Mouse (Mus musculus) gastrocnemius, postnatal 25 days (tissue): Measurements from ENCODE around the gene Nrxn1. TPM values are rescaled to one million over a fixed set of nuclear protein-coding genes. Genes with fewer than 3 reads are reported as not detected.
A peak's percentile ranks its signal among the peaks of the same experiment; 100 is the strongest.

Source experiments
- DNase-seq: peaks from one replicate; pipeline ENCODE4 v3.0.0; 2022
- total RNA-seq, 2 experiments: library from RNA; stranded (reverse); gene quantifications; 1 replicate in 1 of 2; 2 replicates in 1 of 2; pipeline ENCODE4 v1.2.3; 2021

Gene Nrxn1
- total RNA-seq, 2 experiments from 2014 or later, result 0.10 to 0.62 TPM

DNA sequence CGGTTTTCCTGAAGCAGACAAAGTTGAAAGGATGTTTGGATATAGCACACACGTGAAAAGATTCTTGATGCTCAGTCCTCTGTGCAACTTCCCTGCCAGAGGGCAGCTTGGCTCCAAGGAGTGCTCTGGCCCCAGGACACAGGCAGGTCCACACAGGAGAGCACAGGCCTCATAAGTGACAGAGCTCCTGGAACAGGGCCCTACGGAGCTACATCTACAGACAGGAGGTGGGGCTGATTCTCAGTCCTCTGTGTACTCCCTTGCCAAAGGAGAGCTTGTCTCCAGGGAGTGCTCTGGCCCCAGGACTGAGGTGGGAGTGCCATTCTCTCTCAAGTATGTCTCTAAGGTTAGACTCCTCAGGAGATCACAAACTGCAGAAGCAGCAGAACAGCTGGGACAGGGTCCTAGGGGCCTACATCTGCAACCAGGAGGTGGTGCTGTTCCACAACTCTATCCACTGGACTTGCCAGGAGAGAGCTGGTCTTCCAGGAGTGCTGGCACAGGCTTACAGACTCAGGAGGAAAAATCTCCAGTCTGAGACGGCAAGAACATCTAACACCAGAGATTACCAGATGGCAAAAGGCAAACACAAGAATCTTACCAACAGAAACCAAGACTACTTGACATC lies 129.9 kb downstream of the Nrxn1 start:
- DNase-seq, result no peak

GRCm38 (mm10) chr17:90955221-90955620 lies 137.7 kb downstream of the Nrxn1 start:
- DNase-seq, result no peak

DNA sequence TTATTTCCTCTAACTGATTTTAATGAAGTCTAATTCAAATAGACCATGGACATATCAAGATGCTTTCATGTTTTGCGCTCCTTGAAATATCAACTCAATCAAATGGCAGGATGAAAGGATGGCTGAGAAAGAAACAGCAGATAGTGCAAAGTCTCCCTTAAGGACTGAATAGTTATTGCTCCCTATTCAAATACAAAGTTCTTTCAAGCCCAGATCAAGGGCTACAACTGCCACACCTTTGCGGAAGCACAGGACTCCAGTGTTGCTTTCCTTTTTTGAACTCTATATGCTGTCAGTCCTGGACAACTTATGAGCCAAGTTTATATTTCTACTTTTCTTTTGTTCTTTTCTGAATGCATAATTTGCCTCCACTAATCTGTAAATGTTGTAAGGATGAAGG lies 157.9 kb downstream of the Nrxn1 start:
- DNase-seq, result no peak

- DNase-seq, result no peak
These were observed 179.6 kb downstream of the Nrxn1 start for GRCm38 (mm10) chr17:90913320-90913719.

GRCm38 (mm10) chr17:90912746-90913145 lies 180.1 kb downstream of the Nrxn1 start:
- no peak for DNase-seq

- DNase-seq, result no peak
These were observed 180.5 kb downstream of the Nrxn1 start for GRCm38 (mm10) chr17:90912341-90912740.

DNA sequence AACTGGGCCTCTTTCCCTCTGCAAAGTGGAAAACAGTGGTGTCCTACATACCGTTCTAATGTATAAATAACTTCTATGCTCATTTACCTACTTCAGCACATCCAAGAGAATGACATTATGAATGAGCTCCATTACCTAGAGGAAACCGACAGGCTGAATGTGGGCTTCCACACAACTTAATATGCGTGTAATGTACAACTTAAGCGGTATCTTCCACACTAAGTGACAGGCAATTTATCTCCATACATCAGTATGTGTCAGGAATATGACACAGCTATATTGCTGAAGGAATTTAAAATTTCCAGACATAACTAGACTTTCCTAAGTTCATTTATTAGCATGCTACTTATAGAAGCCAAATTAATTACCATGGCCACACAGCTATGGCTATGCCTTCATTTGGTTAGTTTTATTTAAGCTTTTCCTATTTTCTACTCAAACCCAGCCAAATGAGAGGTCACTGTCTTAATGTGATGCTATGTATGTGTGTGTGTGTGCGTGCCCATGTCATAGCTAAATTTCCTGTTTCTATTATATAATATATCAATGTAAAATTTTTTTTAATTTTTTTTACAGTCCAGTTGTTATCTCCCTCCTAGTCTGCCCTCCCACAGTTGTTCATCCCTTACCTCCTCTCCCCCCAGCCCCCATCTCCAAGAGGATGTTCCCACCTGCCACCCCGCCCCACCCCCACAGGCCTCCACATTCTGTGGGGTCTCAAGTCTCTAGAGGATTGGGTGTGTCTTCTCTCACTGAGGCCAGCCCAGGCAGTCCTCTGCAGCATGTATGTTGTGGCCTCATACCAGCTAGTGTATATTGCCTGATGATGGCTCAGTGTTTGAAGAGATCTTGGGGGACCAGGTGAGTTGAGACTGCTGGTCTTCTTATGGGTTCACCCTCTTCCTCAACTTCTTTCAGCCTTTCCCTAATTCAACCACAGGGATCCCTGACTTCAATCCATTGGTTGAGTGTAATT lies 186.5 kb downstream of the Nrxn1 start:
- DNase-seq, result no peak

- no peak for DNase-seq
These were observed 187.7 kb downstream of the Nrxn1 start for GRCm38 (mm10) chr17:90905143-90905542.

DNA sequence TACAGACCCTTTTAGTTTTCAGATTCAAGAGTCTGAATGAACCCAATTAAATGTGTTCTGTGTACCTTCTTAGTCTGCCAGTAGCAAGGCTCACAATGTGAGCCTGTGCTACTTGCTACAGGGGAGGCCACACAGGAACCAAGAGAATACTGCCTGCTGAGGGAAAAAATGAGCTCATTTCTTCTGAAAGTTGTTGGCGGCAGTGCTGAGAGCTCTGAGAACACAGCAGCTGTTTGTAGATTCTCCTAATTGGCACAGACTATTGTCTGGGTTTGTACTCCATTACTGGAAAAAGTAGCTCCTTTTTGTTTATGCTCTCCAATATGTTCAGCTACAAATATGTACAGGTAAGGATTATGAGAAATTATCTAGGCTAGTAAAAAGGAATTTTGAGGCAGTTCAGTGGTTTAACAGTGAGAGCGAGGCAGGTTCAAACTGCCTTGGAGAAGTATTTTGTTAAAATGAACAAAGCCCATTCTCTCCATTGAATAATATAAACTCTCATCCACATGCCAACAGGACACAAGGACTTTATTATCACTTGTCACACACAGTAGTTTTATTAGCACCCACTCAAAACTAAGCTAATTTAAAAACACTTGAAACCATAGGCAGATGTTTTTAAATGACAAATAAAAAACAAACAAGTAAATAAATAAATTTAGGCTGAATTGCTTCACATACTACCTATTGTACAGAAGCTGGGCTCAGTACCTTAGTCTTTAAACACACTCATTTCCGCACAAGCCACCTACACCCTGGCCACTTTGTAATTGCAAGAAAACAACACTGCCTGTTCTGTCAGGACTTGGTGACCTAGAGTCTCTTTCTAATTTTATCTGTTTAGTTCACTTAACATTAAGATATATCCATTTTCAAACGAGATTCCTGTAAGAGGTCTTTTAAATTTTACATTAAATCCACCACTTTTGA lies 200.3 kb downstream of the Nrxn1 start:
- peak; percentile 36 for DNase-seq

DNA sequence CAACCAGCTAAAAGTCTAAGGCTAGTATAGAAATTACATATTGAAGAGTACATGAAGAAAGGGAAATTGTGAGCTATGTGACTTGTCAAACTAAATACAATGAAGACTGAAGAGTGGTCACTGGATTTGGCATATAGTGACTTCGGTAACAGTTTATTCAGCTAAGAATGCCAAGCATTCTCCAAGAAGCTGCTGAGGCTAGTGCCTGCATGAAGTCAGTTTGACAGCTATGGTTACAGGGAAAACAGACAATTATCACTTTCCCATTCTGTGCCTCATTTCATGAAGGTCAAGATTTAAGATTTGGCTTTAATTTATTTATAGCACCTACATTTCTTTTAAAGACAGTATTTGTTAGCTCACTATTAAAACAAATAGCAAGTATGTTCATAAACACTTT lies 201.2 kb downstream of the Nrxn1 start:
- DNase-seq, result no peak

GRCm38 (mm10) chr17:90857225-90857624 lies 235.6 kb downstream of the Nrxn1 start:
- DNase-seq, result no peak

DNA sequence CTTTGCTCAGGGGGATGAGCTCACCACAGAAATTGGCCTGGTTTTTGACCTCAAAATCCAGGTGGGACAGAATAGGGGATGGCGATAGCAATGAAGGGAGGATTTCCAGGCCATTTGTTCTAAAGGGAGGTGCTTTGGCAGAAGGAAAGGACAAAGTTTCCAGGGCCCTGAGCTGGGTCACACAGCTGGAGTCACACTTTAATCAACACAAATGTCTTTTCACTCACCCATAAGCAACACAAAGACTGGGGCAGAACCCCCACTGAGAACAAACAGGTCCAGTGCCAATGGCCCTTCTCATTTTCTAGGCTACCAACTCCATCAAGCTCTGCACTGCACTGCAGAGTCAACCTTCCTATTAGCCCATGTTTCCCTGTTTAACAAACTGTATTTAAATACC lies 249.0 kb downstream of the Nrxn1 start:
- no peak for DNase-seq

DNA sequence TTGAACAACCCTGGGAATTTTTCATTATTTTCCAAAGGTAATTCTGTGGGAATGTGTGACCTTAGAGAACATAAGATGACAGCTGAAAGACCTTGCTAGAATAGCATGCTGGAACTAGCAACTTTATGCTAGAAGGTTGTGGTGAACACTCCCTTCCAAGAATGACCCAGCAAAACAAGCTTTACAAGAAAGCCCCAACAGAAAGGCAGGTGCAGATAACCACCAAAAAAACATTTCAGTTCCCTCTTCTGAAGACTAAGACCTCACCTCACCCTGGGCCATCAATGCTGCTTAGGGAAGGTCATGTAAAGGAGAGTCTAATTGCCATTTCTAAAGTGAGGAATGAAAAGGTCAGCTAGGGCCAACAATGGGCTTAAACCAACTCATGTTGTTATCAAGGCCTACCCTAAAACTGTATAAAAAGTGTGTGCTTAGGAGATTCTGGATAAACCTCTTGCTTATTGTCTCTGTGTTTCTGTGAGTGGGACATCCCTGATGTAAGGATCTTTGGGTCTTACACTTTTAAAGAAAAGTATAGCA lies 249.7 kb downstream of the Nrxn1 start:
- no peak for DNase-seq

DNA sequence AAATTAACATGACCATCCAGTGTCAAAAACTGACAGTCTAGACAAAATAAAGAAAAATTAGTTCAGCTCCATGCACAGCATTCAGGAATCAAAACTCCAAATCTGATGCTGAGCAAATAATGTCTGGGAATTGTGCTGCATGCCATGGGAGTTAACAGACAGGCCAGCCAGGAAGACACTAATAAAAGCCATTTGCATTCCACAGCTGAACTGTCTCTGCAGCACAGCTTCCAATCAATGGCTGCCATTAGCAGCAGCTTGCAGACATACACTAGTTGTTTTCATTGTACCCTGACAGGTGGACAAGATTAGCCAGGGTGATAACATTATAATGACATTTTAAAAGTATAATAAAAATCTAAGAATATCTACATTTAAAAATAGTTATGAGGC lies 255.9 kb downstream of the Nrxn1 start:
- no peak for DNase-seq

DNA sequence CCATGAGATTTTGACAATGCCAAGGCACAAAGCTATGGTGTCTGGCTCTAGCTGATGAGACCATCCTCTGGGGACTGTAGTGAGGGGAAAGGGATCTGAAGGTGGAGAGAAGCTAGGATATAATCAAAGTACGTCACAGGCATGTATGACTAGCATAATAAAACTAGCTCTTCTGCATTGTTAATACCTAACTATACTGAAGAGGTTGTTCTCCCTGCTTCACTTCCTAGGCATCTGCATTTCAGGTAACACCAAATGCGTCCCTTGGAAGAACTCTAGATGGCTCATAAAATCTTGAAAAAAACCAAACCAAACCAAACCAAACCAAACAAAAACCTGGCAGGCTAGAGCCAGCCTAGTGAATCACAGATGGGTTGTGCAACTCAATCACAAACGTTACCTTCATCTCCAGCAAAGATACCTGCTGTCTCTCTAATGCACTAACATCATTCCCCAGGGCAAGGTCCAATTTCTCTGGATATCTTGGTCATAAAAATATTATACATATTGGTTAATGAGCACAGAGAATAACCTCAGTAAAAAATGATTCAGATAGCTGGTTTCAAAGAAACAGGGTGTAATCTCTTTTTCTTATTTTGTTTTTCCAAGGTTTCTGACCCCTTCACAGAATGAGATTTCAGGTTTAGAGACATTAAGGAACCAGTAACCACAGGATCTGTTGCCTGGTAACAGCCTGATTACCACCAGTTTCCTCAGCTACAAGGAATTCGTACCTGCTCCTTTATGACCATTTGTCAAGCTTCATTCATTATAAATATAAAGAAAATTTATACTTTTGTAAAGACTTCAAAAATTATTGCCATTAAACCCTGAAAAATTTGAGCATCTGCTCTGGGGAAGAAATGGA lies 256.5 kb downstream of the Nrxn1 start:
- no peak for DNase-seq

DNA sequence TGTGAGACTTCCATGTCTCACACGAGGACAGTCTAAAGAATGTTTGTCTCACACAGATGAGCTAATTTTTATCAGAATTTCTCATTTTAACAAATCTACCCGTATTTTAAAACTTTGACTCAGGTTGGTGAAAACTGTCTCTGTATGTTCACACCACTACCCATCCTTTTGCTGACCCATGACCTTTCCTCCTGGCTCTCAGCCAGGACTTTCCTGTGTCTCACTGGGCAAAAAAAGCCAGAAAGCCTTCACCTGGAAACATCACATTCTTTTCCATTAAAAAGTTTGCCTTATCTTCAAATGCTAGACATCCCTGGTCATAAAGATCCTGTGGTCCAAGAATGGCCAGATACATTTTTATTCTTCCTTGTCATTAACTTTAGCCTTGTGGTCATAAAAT lies 274.5 kb downstream of the Nrxn1 start:
- no peak for DNase-seq

DNA sequence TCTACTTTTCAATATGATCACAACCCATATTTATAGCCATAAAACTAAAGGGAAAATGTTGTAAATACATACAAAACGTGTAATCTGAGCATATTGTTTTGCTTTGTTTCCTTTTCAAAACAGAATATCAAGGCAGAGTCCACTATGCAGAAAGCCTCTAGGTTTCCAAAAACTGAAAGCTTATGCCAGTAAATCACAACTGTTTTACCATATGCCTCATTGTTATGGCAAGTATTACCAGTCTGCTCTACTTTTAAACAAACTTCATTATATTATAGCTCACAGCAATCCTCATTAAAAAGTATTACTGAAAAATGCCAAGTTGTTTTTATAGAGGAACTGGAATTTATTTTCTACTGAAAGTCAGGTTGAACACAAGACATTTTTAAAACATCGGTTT lies 275.0 kb downstream of the Nrxn1 start:
- DNase-seq, result no peak

DNA sequence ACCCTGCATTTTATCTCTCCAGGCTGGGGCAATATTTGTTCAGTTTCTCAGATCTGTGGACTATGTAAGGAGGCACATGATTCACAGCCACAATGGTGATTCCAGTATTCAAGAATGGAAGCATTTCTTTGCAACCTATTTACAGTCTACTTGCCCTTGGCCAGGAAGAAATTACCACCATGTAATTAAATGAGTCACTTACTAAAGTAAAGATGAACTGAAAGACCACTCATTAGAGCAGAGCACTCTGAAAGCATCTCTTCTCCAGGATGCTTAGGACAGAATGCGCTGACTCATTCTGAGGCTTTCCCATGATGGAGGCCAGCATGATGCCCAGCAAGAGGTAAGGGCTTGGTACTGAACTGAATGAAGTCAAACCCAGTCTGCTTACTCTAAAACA lies 277.6 kb downstream of the Nrxn1 start:
- no peak for DNase-seq

GRCm38 (mm10) chr17:90813760-90814159 lies 279.1 kb downstream of the Nrxn1 start:
- no peak for DNase-seq

DNA sequence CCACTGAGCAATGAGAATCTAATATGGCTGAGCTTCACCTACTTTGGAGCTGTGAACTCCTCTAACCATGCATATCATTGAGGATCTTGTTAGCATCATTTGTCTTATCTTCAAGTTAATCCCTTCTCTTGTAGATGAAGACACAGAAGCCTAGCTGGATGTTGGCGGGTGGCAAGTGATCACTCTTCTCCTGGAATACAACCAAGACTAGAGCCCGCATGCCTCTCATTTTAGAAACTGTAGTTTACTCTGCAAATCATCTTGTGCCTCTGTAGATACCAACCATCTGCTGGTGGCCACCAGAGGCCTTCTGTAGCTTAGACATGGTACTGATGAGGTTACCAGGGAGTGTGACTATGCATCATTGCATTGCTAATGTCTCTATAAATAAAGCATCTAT lies 280.4 kb downstream of the Nrxn1 start:
- no peak for DNase-seq
